Mouse (Mus musculus) olfactory bulb, adult 2 months (tissue): Measurements from ENCODE around the gene She. TPM values are rescaled to one million over a fixed set of nuclear protein-coding genes. Genes with fewer than 3 reads are reported as not detected.

ENCODE experiments used
- H3K27ac ChIP-seq: fragments of 200-500 bp; 2 replicates; pipeline ENCODE4 v1.5.1; 2012; ENCODE audit warnings: low read depth, low read length; ENCODE audit not compliant: insufficient read depth
- H3K4me1 ChIP-seq: fragments of 200-500 bp; 2 replicates; pipeline ENCODE4 v1.6.1; 2012; ENCODE audit warnings: low read length; ENCODE audit not compliant: control insufficient read depth, insufficient read depth
- H3K4me3 ChIP-seq: fragments of 200-500 bp; 2 replicates; pipeline ENCODE4 v1.5.1; 2012; ENCODE audit warnings: mild to moderate bottlenecking, low read depth, low read length, moderate library complexity; ENCODE audit not compliant: insufficient read depth
- CTCF ChIP-seq: fragments of 200-500 bp; IDR thresholded peaks from 2 replicates; pipeline ENCODE4 v1.5.1; 2012; ENCODE audit warnings: low read depth, mild to moderate bottlenecking, low read length, moderate library complexity; ENCODE audit not compliant: insufficient read depth
- POLR2A ChIP-seq: fragments of 200-500 bp; IDR thresholded peaks from 2 replicates; pipeline ENCODE4 v1.6.1; 2012; ENCODE audit warnings: mild to moderate bottlenecking, low read depth, low read length, moderate library complexity; ENCODE audit not compliant: insufficient read depth
- WGBS: fragments of 180-500 bp; shearing (Covaris S2); methylation state at CpG from one replicate; pipeline ENCODE4 v1.1.7; 2018; 5-methylcytosine and 5-hydroxymethylcytosine counted together
- polyA plus RNA-seq: library from polyadenylated mRNA; stranded (reverse); fragments of >200 nt; gene quantifications from 2 replicates; pipeline ENCODE4 v1.2.4, GENCODE M21; 2012; ENCODE audit warnings: low replicate concordance; ENCODE audit not compliant: missing spikeins, insufficient read depth, insufficient read length

She gene
- polyA plus RNA-seq, 1 experiment = not detected

DNA sequence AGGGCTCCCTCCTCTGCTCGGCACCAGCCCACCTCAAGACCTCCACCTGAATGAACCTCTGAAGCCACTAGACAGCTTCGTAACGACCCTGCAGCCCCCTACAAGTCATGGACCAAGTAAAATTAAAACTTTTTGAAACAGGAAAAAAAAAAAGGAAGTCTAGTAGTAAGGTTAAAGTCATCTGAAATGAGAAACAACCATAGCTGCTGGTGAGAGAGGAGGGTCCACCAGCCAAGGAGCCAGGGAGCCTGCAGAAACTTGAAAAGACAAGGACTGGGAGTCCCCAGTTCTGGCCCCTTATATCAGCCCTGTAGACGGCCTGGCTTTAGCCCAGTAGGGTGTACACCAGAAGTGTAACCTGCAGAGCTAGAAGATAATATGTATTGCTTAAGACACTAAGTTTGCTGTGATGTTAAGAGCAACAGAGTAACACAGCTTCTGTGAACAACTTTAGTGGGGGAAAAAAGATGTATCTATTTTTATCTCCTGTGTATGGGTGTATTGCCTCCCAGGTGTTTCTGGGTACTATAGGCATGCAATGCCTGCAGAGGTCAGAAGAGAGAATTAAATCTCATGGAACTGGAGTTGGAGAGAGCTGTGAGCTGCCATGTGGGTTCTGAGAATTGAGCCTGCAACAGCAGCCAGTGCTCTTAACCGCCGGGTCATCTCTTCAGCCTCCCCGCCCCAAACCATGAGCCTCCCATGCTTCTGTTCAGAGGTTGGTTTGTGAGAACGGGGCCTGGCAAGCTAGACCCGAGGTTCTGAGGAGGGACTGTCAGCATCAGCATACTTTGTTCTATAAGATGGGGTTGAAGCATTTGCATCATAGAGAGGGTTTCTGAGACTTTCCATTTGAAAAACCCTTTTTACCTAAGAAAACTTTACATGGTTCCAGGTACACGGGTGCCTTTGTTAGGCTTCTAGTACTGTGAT, 9.4 kb upstream of the She start:
- Histone ChIP-seq H3K4me1 (no peaks in the 10 kb centered on the region), H3K27ac (no peak overlapping the region), H3K4me3 (no peak overlapping the region)
- 81% methylated on average over 10 of the region's 10 CpGs for WGBS
- TF ChIP-seq CTCF = no peak
- no peak for TF ChIP-seq POLR2A

DNA sequence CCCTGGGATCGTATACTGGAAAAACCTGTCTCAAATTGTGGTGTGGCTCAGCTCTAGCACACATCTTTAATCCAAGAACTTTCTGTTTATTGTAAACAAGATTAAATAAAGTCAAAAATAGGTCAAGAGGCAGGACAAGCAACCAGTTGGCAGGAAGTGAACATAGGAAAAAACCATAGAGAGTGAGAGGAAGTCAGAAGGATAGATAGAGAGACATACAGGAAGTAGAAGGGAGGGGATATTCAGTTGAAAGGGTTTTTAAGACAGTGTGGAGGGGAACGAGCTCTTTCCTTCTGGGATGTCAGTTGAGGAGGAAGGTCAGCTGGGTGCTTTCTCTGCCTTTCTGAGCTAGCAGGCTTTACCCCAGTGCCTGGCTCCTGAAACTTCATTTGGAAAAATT, 7.6 kb upstream of the She start:
- TF ChIP-seq CTCF = no peak
- TF ChIP-seq POLR2A = no peak

DNA sequence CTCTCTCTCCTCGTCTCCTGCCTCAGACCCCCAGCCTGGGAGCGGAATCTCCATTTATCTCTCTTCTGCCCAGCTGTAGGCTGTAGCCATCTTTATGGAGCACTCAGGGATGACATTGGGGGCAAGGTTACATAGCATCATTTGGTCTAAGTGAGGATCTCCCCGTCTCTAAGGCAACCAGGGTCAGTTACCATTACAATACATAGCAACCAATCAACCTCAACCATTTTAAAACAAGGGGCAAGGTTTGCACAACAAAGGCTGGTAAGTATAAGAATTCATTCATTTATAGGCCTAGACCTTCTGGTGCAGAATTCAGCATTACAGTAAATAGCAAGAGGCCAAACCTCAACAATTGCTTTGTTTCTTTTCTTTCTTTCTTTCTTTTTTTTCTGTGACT, 4.9 kb upstream of the She start:
- Histone ChIP-seq H3K4me1 (peaks cover 6% of the 10 kb centered on the region), H3K4me3 (no peak overlapping the region), H3K27ac (no peak overlapping the region)
- TF ChIP-seq CTCF = no peak
- no peak for TF ChIP-seq POLR2A
- 80% methylated on average over 3 of the region's 3 CpGs for WGBS

More for the DNA sequence above, 7.6 kb upstream of the She start:
- no peak overlapping the region for H3K4me3 ChIP-seq
- H3K4me1 ChIP-seq = no peaks in the 10 kb centered on the region
- H3K27ac ChIP-seq = no peak overlapping the region
- 55% methylated on average over 2 of the region's 2 CpGs for WGBS

DNA sequence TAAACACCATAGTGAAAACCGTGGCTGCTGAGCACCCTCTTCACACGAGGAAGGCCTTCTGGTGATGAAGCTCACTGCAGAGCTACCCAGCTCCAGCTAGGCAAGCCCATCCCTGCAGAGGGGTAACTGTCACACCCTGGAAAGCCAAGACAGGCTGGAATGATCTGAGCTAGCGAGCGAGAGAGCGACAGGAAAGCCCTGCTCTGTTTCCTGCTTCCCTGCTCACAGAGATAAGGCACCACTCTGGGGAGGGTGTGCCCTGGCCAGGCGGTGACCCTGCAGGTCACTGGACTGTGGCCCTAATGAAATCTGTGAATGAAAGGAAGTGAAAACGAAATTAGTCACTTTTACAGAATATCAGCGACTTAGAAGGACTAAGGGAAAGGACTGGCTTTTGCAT, 4.2 kb downstream of the She start:
- no peak overlapping the region for H3K27ac ChIP-seq
- WGBS = 77% methylated on average over 8 of the region's 8 CpGs
- peaks cover 14% of the 10 kb centered on the region for H3K4me1 ChIP-seq
- no peak for TF ChIP-seq POLR2A
- no peak for TF ChIP-seq CTCF
- H3K4me3 ChIP-seq = no peak overlapping the region

DNA sequence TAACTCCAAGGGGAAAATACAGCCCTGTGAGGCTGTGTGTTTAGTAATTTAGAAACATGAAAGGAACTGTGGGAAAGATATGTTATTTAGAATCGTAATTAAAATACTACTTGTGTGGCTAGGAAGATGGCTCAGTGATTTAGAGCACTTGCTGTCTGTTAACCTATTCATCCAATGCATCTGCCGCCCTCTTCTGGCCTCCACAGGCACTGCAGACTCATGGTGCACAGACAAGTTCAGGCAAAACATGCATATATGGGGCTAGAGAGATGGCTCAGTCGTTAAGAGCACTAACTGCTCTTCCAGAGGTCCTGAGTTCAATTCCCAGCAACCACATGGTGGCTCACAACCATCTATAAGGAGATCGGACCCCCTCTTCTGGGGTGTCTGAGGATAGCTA, 11.1 kb downstream of the She start:
- Histone ChIP-seq H3K27ac (no peak overlapping the region), H3K4me1 (no peaks in the 10 kb centered on the region), H3K4me3 (no peak overlapping the region)
- 70% methylated on average over 4 of the region's 4 CpGs for WGBS
- TF ChIP-seq POLR2A (no peak), CTCF (no peak)

DNA sequence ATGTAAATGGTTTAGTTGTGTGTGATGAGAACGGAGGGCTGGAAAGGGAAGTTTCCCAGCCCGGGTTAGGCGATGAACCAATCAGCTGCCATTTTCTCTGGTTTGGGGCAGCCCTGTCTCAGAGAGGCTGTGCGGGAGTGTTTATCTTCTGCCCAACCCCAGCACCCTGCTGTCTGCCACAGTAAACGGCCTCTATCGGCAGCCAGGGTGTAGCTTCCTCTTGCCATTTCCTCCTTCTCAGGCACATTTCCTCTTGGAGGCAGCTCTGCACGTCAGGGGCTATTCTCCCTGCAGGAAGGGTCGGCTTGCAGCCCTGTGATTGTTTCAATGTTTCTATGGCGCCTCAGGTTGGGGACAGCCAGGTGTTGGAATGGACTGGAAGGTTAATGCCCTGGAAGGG, 12.0 kb downstream of the She start:
- WGBS = 48% methylated on average over 9 of the region's 9 CpGs
- no peak overlapping the region for H3K27ac ChIP-seq
- no peaks in the 10 kb centered on the region for H3K4me1 ChIP-seq
- TF ChIP-seq POLR2A = no peak
- no peak for TF ChIP-seq CTCF
- no peak overlapping the region for H3K4me3 ChIP-seq

DNA sequence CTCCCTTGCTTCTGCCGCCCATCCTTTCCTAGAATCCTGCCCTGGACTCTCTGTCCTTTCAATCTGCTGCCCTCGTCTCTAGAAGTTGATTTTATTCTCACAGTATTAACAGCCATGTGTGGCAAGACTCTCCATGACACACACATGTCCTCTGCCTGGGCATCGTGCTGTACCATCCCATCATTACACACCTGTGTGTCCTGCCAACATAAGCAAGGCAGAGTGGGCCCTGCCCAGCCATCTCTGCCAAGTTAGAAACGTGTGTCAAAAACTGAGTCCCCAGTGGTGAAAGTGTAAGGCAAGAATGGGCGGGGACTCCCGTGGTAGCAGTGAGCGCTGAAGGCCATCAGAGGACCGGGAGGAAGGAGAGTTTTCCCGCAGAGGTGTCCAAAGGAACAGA, 14.6 kb downstream of the She start:
- Histone ChIP-seq H3K27ac (no peak overlapping the region), H3K4me1 (no peaks in the 10 kb centered on the region), H3K4me3 (no peak overlapping the region)
- TF ChIP-seq CTCF (no peak), POLR2A (no peak)
- 80% methylated on average over 9 of the region's 9 CpGs for WGBS

DNA sequence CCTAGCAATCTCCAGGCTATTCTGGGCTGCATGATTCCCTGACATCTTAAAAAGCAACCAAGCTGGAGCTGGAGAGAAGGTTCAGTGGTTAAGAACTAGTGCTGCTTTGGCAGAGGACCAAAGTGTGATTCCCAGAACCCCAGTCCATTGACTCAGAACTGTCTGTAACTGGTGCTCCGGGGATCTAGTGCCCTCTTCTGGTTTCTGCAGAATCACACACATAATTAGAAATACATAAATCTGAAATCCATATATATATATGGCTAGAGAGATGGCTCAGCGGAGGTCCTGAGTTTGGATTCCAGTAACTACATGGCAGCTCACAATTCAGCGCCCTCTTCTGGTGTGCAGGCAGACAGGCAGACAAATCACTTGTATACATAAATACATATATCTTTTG, 16.0 kb downstream of the She start:
- Histone ChIP-seq H3K27ac (no peak overlapping the region), H3K4me1 (no peaks in the 10 kb centered on the region), H3K4me3 (no peak overlapping the region)
- 90% methylated on average over 3 of the region's 3 CpGs for WGBS
- no peak for TF ChIP-seq POLR2A
- TF ChIP-seq CTCF = no peak

DNA sequence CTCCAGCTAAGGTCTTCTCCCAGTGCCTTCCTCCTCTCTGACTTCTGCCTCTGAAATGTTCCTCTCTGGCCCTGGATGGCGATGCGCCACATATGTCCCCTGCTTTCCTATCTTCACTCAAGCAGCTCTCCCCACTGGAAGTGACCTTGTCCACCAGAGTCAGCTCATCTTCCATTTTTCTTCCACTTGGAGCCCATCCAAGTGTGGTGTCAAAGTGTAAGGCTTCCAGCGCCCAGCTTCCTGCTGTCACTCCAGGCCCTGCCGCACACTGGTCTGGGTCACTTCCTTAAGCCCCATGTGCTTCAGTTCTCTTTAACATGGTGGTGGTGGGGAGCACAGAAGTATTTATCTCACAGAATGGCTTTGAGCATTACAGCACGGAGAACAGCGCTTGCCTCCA, 16.4 kb downstream of the She start:
- 88% methylated on average over 6 of the region's 6 CpGs for WGBS
- Histone ChIP-seq H3K27ac (no peak overlapping the region), H3K4me3 (no peak overlapping the region), H3K4me1 (no peaks in the 10 kb centered on the region)
- TF ChIP-seq POLR2A = no peak
- no peak for TF ChIP-seq CTCF
